8 mouse cellular contexts compared by ENCODE assay signal in genomic region chr12:112473777-112474176, GRCm38 (mm10). TPM values are rescaled to one million over a fixed set of nuclear protein-coding genes. Genes with fewer than 3 reads are reported as not detected.
A peak's percentile ranks its signal among the peaks of the same experiment; 100 is the strongest.
DNase-seq lines count a peak whose midpoint lies in the region; ATAC-seq and TF ChIP-seq lines count a peak whose summit lies in the region.

No protein-coding gene starts in this region.

- peak; percentile 75 for ATAC-seq in forebrain, embryonic 13.5 days
- peak; percentile 60; the same call in 1 of the 2 replicates for ATAC-seq in lung, embryonic 15.5 days (ENCODE audit: borderline replicate concordance, extremely low read depth, low FRiP score, low TSS enrichment)

- no peak overlapping the region for H3K27ac ChIP-seq in forebrain, embryonic 13.5 days
- no peak overlapping the region for H3K27ac ChIP-seq in lung, embryonic 15.5 days

- H3K4me2 ChIP-seq in forebrain, embryonic 13.5 days = no peak overlapping the region
- no peak overlapping the region for H3K4me2 ChIP-seq in lung, embryonic 15.5 days

- intact Hi-C loops in heart, postnatal 36 days (cut with DNase I) = loop anchor here (1.0 to 5.0 kb wide), 6 partner anchors 62 to 360 kb away; no protein-coding TSS in a partner anchor

- H3K36me3 ChIP-seq in E14TG2a.4 (ENCODE audit: insufficient read depth, low read length) = no peaks in the 10 kb centered on the region
- H3K36me3 ChIP-seq in forebrain, embryonic 13.5 days (ENCODE audit: poor library complexity, severe bottlenecking) = no peaks in the 10 kb centered on the region
- H3K36me3 ChIP-seq in lung, embryonic 15.5 days = no peaks in the 10 kb centered on the region

- 21% methylated on average over 9 of the region's 9 CpGs for WGBS in forebrain, embryonic 13.5 days
- 15% methylated on average over 9 of the region's 9 CpGs for WGBS in lung, embryonic 15.5 days

- peaks cover 4% of the 10 kb centered on the region; the same call in 1 of the 2 replicates for H3K4me1 ChIP-seq in E14TG2a.4 (replicated peaks; ENCODE audit: low read depth, low read length)
- H3K4me1 ChIP-seq in forebrain, embryonic 13.5 days = peaks cover 34% of the 10 kb centered on the region
- H3K4me1 ChIP-seq in lung, embryonic 15.5 days = no peaks in the 10 kb centered on the region

- no peak overlapping the region for H3K4me3 ChIP-seq in E14TG2a.4 (replicated peaks; ENCODE audit: low read length)
- no peak overlapping the region for H3K4me3 ChIP-seq in forebrain, embryonic 13.5 days
- H3K4me3 ChIP-seq in lung, embryonic 15.5 days = no peak overlapping the region

- no peaks in the 10 kb centered on the region for H3K9me3 ChIP-seq in E14TG2a.4 (ENCODE audit: low read length)
- no peaks in the 10 kb centered on the region for H3K9me3 ChIP-seq in forebrain, embryonic 13.5 days (replicated peaks)
- H3K9me3 ChIP-seq in lung, embryonic 15.5 days = no peaks in the 10 kb centered on the region

- H3K9ac ChIP-seq in forebrain, embryonic 13.5 days = 0 out of 2 replicates have a peak overlapping the region, but pooled peaks have one; percentile 12
- H3K9ac ChIP-seq in lung, embryonic 15.5 days = no peak overlapping the region

- TF ChIP-seq CTCF in E14TG2a.4 (conservative IDR thresholded peaks at IDR 0.05; ENCODE audit: low read length) = peak; percentile 68

- peaks cover 47% of the 10 kb centered on the region for H3K27me3 ChIP-seq in E14TG2a.4 (ENCODE audit: insufficient read depth, low read length)
- H3K27me3 ChIP-seq in forebrain, embryonic 13.5 days = peaks cover 7% of the 10 kb centered on the region; the same call in 1 of the 2 replicates
- peaks cover 12% of the 10 kb centered on the region for H3K27me3 ChIP-seq in lung, embryonic 15.5 days

- peak; percentile 27 for DNase-seq in c-Kit-positive CD71-positive TER-119-negative erythroid progenitor cells, embryonic 14.5 days (ENCODE audit: low read depth)
- peak; percentile 86 to 92 for DNase-seq in heart, postnatal 36 days
- peak; percentile 49 to 87 for DNase-seq in layer of hippocampus, adult 18-20 months (ENCODE audit: low spot score in 2 of 2)
- peak; percentile 82 for DNase-seq in ovary, postnatal 36 days (ENCODE audit: low spot score)
- DNase-seq in thymus, postnatal 14 days = peak; percentile 79

RNA-seq across cellular contexts. Expression of gene A530016L24Rik, which starts 15.5 kb away (rescaled TPM):
- polyA plus RNA-seq in forebrain, embryonic 13.5 days (2015; fragmentation: Nextera tagmentation; extraction: Ambion mirVana) = 0.11 TPM in 1 of 2 replicates, not detected in the other
- 10 to 100 TPM; 26.0 to 29.9 TPM for total RNA-seq in heart, postnatal 36 days (2021)
- under 1 TPM in 1 of 2 experiments, not detected in 1; 0.15 TPM for total RNA-seq in layer of hippocampus, adult 18-20 months (2021)
- polyA plus RNA-seq in lung, embryonic 15.5 days (2015; fragmentation: Nextera tagmentation; extraction: Ambion mirVana) = 0.11 and 0.24 TPM in 2 replicates

RNA-seq across cellular contexts. Expression of gene Tmem179, which starts 42.8 kb away (rescaled TPM):
- 23.3 and 30.7 TPM in 2 replicates for polyA plus RNA-seq in forebrain, embryonic 13.5 days (2015; fragmentation: Nextera tagmentation; extraction: Ambion mirVana)
- total RNA-seq in heart, postnatal 36 days (2021) = not detected
- total RNA-seq in layer of hippocampus, adult 18-20 months (2021) = 100 to 1,000 TPM; 126 to 134 TPM
- polyA plus RNA-seq in lung, embryonic 15.5 days (2015; fragmentation: Nextera tagmentation; extraction: Ambion mirVana) = 0.15 and 0.45 TPM in 2 replicates

Comparison
In these comparisons a context has a peak if more than half of its experiments do, and no peak if none do; other contexts are left out.
1. DNase-seq: peak in every context shown above with its lines; median percentile 89 in heart, postnatal 36 days; 82 in ovary, postnatal 36 days; 79 in thymus, postnatal 14 days; 68 in layer of hippocampus, adult 18-20 months; 27 in c-Kit-positive CD71-positive TER-119-negative erythroid progenitor cells, embryonic 14.5 days.
2. RNA of gene A530016L24Rik, which starts 15.5 kb away (total RNA-seq): 26.0 to 29.9 TPM in heart, postnatal 36 days; 0.15 TPM in layer of hippocampus, adult 18-20 months; every median in the first group is over 10 times any median in the second.
3. RNA of gene Tmem179, which starts 42.8 kb away (total RNA-seq): 126 to 134 TPM in layer of hippocampus, adult 18-20 months; not detected in heart, postnatal 36 days; every median in the first group is over 100 times any median in the second.